Mouse (Mus musculus): ENCODE measurements at regions not wholly inside any gene's neighbourhood (a gene's known extent, or its start where the extent isn't known, plus 50 kb on each side); places are given as distances from the start of the nearest gene placed in this dataset.

DNA sequence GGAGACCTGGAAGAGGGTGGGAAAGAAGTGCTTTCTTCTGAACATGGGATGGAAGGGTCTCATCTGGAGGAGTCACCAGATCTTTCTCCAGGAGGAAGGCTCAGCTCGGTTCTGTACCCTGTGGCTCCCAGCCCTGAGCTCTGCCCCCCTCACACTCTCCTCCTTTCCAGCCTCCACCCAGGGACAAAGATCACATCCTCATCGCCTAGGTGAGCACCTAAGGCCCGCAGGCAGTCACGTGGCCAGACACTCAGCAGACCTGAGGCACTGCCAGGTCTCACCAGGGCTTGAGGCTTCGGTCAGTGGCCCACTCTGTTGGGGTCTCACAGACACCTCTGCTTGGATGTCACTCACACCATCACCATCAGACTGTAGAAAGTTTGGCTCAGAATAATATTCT lies 200.0 kb downstream of the Ptpru start:
- TF ChIP-seq CTCF (IDR thresholded peaks at IDR 0.05; ENCODE audit: borderline replicate concordance, insufficient read depth, low read depth, low read length), result no peak
- TF ChIP-seq POLR2A (IDR thresholded peaks at IDR 0.05; ENCODE audit: borderline replicate concordance, insufficient read depth, low read length), result no peak
- 81% methylated on average over 5 of the region's 5 CpGs for WGBS
- no peak for DNase-seq
- H3K27me3 ChIP-seq (ENCODE audit: control insufficient read depth, insufficient read depth, low read length), result no peaks in the 10 kb centered on the region
- no peak overlapping the region for H3K4me3 ChIP-seq (replicated peaks; ENCODE audit: insufficient read depth, low read depth, low read length)
- no peak overlapping the region for H3K27ac ChIP-seq (ENCODE audit: insufficient read depth, low read length)
- H3K4me1 ChIP-seq (ENCODE audit: control insufficient read depth, insufficient read depth, low read length), result no peaks in the 10 kb centered on the region

DNA sequence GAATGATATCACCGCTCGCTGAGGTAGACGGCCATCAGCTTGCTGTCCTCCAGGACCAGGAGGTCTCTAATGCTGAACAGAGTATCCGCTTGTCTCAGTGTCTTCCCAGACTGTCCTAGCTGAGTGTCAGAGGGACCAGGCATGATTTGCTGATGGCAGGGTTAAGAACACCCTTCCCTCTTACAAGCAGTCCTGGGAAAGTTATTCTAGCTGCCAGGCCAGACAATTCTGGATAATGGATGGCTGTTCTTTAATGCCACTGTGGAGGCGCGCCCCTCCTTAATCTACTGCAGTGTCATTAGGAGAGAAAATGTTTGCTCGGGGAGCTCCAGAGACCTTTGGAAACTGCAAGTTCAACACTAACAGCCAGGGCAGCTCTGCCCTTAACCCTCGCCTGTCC lies 182.1 kb downstream of the Ptpru start:
- H3K4me1 ChIP-seq (ENCODE audit: control insufficient read depth, insufficient read depth, low read length), result no peaks in the 10 kb centered on the region
- H3K4me3 ChIP-seq (replicated peaks; ENCODE audit: insufficient read depth, low read depth, low read length), result no peak overlapping the region
- no peak for DNase-seq
- 72% methylated on average over 8 of the region's 8 CpGs for WGBS
- H3K27me3 ChIP-seq (ENCODE audit: control insufficient read depth, insufficient read depth, low read length), result no peaks in the 10 kb centered on the region
- TF ChIP-seq CTCF (IDR thresholded peaks at IDR 0.05; ENCODE audit: borderline replicate concordance, insufficient read depth, low read depth, low read length) (no peak), POLR2A (IDR thresholded peaks at IDR 0.05; ENCODE audit: borderline replicate concordance, insufficient read depth, low read length) (no peak)
- no peak overlapping the region for H3K27ac ChIP-seq (ENCODE audit: insufficient read depth, low read length)

DNA sequence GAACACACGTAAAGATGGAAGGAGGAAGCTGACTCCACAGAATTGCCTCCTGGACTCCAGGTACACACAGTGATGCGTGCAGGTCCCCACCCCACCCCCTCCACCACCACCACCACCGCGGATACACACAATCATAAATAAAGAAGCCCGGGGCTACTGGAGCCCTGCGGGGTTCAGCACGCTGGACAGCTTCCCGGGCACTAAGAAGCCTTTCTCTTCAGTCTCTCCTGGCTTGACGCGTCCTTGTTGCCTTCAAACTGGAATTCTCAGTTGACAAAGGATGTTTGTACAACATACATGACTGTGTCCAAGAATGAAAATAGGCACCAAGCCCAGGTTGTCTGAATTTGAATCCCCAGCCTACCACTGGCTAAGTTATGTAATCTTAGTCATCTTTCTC lies 180.2 kb downstream of the Ptpru start:
- no peak for TF ChIP-seq CTCF (IDR thresholded peaks at IDR 0.05; ENCODE audit: borderline replicate concordance, insufficient read depth, low read depth, low read length)
- TF ChIP-seq POLR2A (IDR thresholded peaks at IDR 0.05; ENCODE audit: borderline replicate concordance, insufficient read depth, low read length), result no peak
- Histone ChIP-seq H3K27me3 (ENCODE audit: control insufficient read depth, insufficient read depth, low read length) (no peaks in the 10 kb centered on the region), H3K4me3 (replicated peaks; ENCODE audit: insufficient read depth, low read depth, low read length) (no peak overlapping the region), H3K4me1 (ENCODE audit: control insufficient read depth, insufficient read depth, low read length) (no peaks in the 10 kb centered on the region), H3K27ac (ENCODE audit: insufficient read depth, low read length) (no peak overlapping the region)
- no peak for DNase-seq
- 29% methylated on average over 10 of the region's 10 CpGs for WGBS

DNA sequence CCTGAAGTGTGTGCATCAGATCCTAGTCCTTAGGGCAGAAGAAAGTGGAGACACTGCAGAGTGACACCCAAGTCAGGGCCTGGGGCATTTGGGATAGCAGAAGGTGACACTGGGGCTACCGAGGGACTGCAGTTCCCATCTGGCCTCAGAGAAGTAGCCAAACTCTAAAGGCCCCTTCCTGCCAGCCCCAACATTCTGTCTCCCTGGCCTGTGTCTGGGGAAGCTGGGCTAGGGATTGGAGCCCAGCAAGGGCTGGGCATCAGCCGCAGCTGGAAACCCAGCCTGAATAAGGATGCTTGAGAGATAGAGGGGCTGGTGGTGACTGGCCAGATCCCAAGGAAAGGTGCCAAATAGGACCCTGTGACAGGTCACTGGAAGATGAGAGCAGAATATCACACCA lies 177.2 kb downstream of the Ptpru start:
- 21% methylated on average over 2 of the region's 2 CpGs for WGBS
- Histone ChIP-seq H3K27ac (ENCODE audit: insufficient read depth, low read length) (no peak overlapping the region), H3K4me3 (replicated peaks; ENCODE audit: insufficient read depth, low read depth, low read length) (no peak overlapping the region), H3K27me3 (ENCODE audit: control insufficient read depth, insufficient read depth, low read length) (no peaks in the 10 kb centered on the region), H3K4me1 (ENCODE audit: control insufficient read depth, insufficient read depth, low read length) (no peaks in the 10 kb centered on the region)
- DNase-seq, result no peak
- TF ChIP-seq CTCF (IDR thresholded peaks at IDR 0.05; ENCODE audit: borderline replicate concordance, insufficient read depth, low read depth, low read length), result no peak

DNA sequence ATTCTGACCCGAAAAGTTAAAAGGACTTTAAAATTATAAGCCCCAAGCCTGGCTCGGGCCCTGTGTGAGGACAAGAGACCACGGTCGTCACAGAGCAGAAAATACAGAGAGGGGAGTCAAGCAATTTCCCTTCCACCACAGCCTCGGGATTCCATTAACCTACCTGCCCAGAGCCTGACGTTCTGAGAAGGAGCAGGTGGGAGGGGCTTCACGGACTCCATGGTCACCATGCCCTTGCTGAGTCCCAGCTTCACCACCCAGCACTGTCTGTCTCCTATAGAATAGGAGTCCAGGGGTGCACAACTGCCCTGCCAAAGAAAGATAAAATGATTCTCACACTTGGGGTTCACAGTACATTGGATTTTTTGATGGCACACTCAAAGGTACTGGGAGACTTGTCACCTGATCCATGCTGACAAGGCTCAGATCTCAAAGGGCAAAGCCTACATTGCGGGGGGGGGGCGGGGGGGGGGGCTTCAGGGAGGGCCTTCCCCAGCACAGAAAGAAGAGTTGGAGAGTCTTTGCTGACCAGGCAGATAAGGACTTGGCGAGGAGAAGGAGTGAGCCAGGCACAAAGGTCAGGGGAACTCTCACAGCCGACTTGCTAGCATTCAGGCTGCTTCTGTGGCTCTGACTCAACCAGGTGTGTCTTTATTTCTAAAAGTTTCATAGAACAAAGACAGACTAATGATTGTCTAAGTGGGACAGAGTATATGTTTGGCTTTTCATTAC lies 166.1 kb downstream of the Ptpru start:
- Histone ChIP-seq H3K27me3 (ENCODE audit: control insufficient read depth, insufficient read depth, low read length) (no peaks in the 10 kb centered on the region), H3K4me3 (replicated peaks; ENCODE audit: insufficient read depth, low read depth, low read length) (no peak overlapping the region), H3K4me1 (ENCODE audit: control insufficient read depth, insufficient read depth, low read length) (no peaks in the 10 kb centered on the region; the same call in 1 of the 2 replicates), H3K27ac (ENCODE audit: insufficient read depth, low read length) (no peak overlapping the region)
- TF ChIP-seq CTCF (IDR thresholded peaks at IDR 0.05; ENCODE audit: borderline replicate concordance, insufficient read depth, low read depth, low read length) (no peak), POLR2A (IDR thresholded peaks at IDR 0.05; ENCODE audit: borderline replicate concordance, insufficient read depth, low read length) (no peak)
- DNase-seq, result no peak
- 65% methylated on average over 11 of the region's 11 CpGs for WGBS

DNA sequence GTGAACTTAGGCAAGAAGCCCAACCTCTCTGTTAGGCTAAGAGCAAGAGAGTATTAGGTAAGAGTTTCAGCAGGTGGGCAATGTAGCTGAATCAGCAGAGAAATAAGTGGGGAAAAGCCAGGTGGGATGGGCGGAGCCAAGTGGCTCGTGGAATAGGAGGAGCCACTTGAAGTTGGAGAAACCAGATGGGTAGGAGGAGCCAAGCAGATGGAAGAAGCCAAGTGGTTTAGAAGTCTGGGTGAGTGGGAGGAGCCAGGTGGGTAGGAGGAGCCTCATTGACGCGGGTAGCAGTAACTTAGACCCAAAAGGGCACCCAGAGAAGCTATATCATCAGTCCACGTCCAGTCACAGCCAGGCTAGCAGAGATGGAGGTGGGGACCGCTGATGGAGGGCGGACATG lies 160.1 kb downstream of the Ptpru start:
- Histone ChIP-seq H3K27me3 (ENCODE audit: control insufficient read depth, insufficient read depth, low read length) (no peaks in the 10 kb centered on the region), H3K27ac (ENCODE audit: insufficient read depth, low read length) (no peak overlapping the region), H3K4me1 (ENCODE audit: control insufficient read depth, insufficient read depth, low read length) (no peaks in the 10 kb centered on the region; the same call in 1 of the 2 replicates), H3K4me3 (replicated peaks; ENCODE audit: insufficient read depth, low read depth, low read length) (no peak overlapping the region)
- 81% methylated on average over 7 of the region's 7 CpGs for WGBS
- no peak for DNase-seq
- TF ChIP-seq CTCF (IDR thresholded peaks at IDR 0.05; ENCODE audit: borderline replicate concordance, insufficient read depth, low read depth, low read length), result no peak
- TF ChIP-seq POLR2A (IDR thresholded peaks at IDR 0.05; ENCODE audit: borderline replicate concordance, insufficient read depth, low read length), result no peak

DNA sequence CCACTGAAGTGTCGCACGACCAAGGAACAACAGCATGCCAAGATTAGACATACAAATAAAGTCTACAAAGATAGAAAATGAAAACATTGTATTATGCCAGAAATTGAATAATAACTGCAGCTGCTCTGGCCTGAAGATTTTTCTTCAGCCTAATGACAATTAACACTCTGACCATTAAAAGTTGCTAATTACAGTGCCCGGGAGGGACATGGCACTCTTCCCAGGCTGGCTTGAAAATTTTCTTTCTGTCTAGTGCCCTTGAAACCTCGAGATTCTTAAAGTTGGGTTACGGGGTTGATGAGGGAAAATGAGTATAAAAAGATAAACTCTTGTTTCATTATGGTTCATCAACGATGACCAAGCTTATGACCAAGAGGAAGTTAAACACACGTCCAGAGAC lies 154.9 kb downstream of the Ptpru start:
- peak in 1 of 2 experiments; percentile 10 for DNase-seq
- Histone ChIP-seq H3K4me1 (ENCODE audit: control insufficient read depth, insufficient read depth, low read length) (no peaks in the 10 kb centered on the region), H3K4me3 (replicated peaks; ENCODE audit: insufficient read depth, low read depth, low read length) (no peak overlapping the region), H3K27me3 (ENCODE audit: control insufficient read depth, insufficient read depth, low read length) (no peaks in the 10 kb centered on the region), H3K27ac (ENCODE audit: insufficient read depth, low read length) (no peak overlapping the region)
- TF ChIP-seq CTCF (IDR thresholded peaks at IDR 0.05; ENCODE audit: borderline replicate concordance, insufficient read depth, low read depth, low read length) (no peak), POLR2A (IDR thresholded peaks at IDR 0.05; ENCODE audit: borderline replicate concordance, insufficient read depth, low read length) (no peak)
- 35% methylated on average over 7 of the region's 7 CpGs for WGBS

DNA sequence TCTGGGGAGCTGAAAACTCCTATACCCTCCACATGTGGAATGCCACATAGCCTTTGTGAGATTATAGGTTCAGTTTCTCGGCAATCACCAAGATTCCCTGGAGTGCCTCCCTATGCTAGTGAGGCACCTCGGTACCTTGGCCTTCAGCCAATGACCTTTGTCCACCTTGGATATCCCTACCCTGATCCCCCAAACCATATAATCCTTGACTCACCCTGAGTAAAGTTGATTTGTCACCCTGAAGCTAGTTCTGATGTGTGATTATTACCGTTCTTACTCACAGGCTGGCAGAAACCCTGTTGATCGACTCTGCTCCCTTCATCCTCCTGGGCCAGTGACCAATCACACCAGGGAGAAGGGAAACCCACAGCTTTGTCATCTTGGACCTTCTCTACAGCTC lies 152.5 kb downstream of the Ptpru start:
- WGBS, result 82% methylated on average over 4 of the region's 4 CpGs
- no peak for TF ChIP-seq POLR2A (IDR thresholded peaks at IDR 0.05; ENCODE audit: borderline replicate concordance, insufficient read depth, low read length)
- TF ChIP-seq CTCF (IDR thresholded peaks at IDR 0.05; ENCODE audit: borderline replicate concordance, insufficient read depth, low read depth, low read length), result no peak
- Histone ChIP-seq H3K27me3 (ENCODE audit: control insufficient read depth, insufficient read depth, low read length) (no peaks in the 10 kb centered on the region), H3K4me1 (ENCODE audit: control insufficient read depth, insufficient read depth, low read length) (no peaks in the 10 kb centered on the region), H3K27ac (ENCODE audit: insufficient read depth, low read length) (no peak overlapping the region), H3K4me3 (replicated peaks; ENCODE audit: insufficient read depth, low read depth, low read length) (no peak overlapping the region)
- no peak for DNase-seq

All from cerebellum, adult 2 months (tissue).